Mouse (Mus musculus) spleen, adult 2 months (tissue): ENCODE results near the gene Dok7.

Source experiments
- CTCF ChIP-seq: fragments of 200-500 bp; IDR thresholded peaks from 2 replicates; pipeline ENCODE4 v1.5.1; 2011; ENCODE audit warnings: mild to moderate bottlenecking, inconsistent platforms; ENCODE audit not compliant: insufficient read depth, insufficient read length, insufficient replicate concordance; ENCODE audit errors: extremely low read depth
- POLR2A ChIP-seq: fragments of 200-500 bp; IDR thresholded peaks from 2 replicates; pipeline ENCODE4 v1.6.1; 2011; ENCODE audit warnings: low read depth, low read length, inconsistent platforms

GRCm38 (mm10) chr5:35010656-35011055 lies 45.9 kb upstream of the Dok7 start:
- no peak for TF ChIP-seq CTCF
- no peak for TF ChIP-seq POLR2A
